In the genomic region with DNA sequence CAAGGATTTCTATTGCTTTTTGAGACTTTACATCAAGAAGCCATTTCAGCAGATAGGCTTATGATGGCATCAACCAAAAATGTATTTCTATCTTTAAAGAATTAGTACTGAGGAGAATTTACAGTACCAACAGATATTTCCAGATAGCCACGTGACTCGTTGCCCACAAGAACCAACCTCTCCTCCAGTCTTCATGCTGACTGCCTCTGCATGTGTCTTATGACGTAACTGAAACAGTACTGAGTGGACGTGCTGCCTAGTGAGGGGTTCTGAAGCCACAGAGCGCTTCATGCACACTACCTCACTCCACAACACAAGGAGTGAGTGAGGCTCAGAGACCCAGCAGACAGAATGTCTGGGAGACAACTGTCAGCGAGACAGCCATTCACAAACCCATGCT, we compare ENCODE assay signal across 14 mouse cellular contexts. TPM values are rescaled to one million over a fixed set of nuclear protein-coding genes. Genes with fewer than 3 reads are reported as not detected.
A peak's percentile ranks its signal among the peaks of the same experiment; 100 is the strongest.
DNase-seq lines count a peak whose midpoint lies in the region; ATAC-seq and TF ChIP-seq lines count a peak whose summit lies in the region.
"Had no signal": no experiment of that assay in that cellular context is flagged by ENCODE, and none has a peak within 500 bp of the region (broad histone marks: within the 10 kb centered on the region; RNA-seq: fewer than 3 reads in every experiment).

No protein-coding gene starts in this region.

- peaks cover 19 to 95% of the 10 kb centered on the region in 2 experiments for H3K4me1 ChIP-seq in CH12.LX (ENCODE audit: control insufficient read depth in 1 of 2, insufficient read depth in 2 of 2)

- TF ChIP-seq CTCF in CH12.LX (conservative IDR thresholded peaks at IDR 0.05 in 1 of 2, IDR thresholded peaks at IDR 0.05 in 1 of 2; ENCODE audit: low read depth in 2 of 2, low read length in 2 of 2) = no peak
- TF ChIP-seq CTCF in layer of hippocampus, adult 2 months (conservative IDR thresholded peaks at IDR 0.05) = no peak

- dilution Hi-C loops in CH12.LX (cut with MboI; ENCODE audit: extremely low pct_ligation_motif_present, extremely low pct_unique_long_range_greater_than_20kb, low sequenced_read_pairs) = no loop called here

- peak overlapping the region; percentile 57 for H3K4me2 ChIP-seq in CH12.LX (ENCODE audit: insufficient read depth, low read depth, poor library complexity, severe bottlenecking)
- H3K4me2 ChIP-seq: hindbrain, embryonic 13.5 days had no signal

- in situ Hi-C loops in CH12.LX (cut with MboI; ENCODE audit: low pct_ligation_motif_present, low pct_unique_long_range_greater_than_20kb, low sequenced_read_pairs) = no loop called here

- no peaks in the 10 kb centered on the region for H3K79me2 ChIP-seq in CH12.LX (replicated peaks; ENCODE audit: control insufficient read depth, extremely low read depth, insufficient read depth, poor library complexity, severe bottlenecking)

- H3K9me3 ChIP-seq in CH12.LX (replicated peaks; ENCODE audit: low read length) = no peaks in the 10 kb centered on the region
- H3K9me3 ChIP-seq: hindbrain, embryonic 13.5 days; limb, embryonic 10.5 days had no signal

- no peak overlapping the region; the same call in 1 of the 2 replicates for H3K27ac ChIP-seq in CH12.LX (ENCODE audit: insufficient read depth, low read depth)
- H3K27ac ChIP-seq in layer of hippocampus, adult 2 months = no peak overlapping the region
- H3K27ac ChIP-seq: hindbrain, embryonic 13.5 days; limb, embryonic 10.5 days had no signal

- TF ChIP-seq POLR2A in CH12.LX (IDR thresholded peaks at IDR 0.05; ENCODE audit: low read depth, low read length) = no peak

- DNase-seq in 416B (ENCODE audit: low read depth) = peak; percentile 79
- DNase-seq in CH12.LX (ENCODE audit: extremely low read depth) = peak; percentile 74
- peak; percentile 84 for DNase-seq in induced T-regulatory cell, adult 2 months (ENCODE audit: low read depth)
- no peak for DNase-seq in layer of hippocampus, adult 2 months (ENCODE audit: low spot score in 2 of 2)
- DNase-seq in left cerebral cortex, postnatal 36 days (ENCODE audit: low spot score in 2 of 2) = no peak
- DNase-seq in adrenal gland, adult 2 months = no peak
- DNase-seq: cerebellum, adult 18-20 months; gastrocnemius, postnatal 36 days; kidney, adult 11 months; kidney, postnatal 36 days; lung, adult 18-20 months had no signal

- TF ChIP-seq EP300 in CH12.LX (IDR thresholded peaks at IDR 0.05; ENCODE audit: low read length) = no peak; the same call in 1 of the 2 replicates

- TF ChIP-seq RAD21 in CH12.LX (IDR thresholded peaks at IDR 0.05; ENCODE audit: low read depth, low read length) = no peak

- H3K27me3 ChIP-seq in CH12.LX (replicated peaks) = no peaks in the 10 kb centered on the region
- H3K27me3 ChIP-seq: hindbrain, embryonic 13.5 days had no signal

- intact Hi-C loops in left cerebral cortex, postnatal 36 days (cut with DNase I) = no loop called here

- H3K9ac ChIP-seq in CH12.LX (ENCODE audit: insufficient read depth, low read depth) = no peak overlapping the region
- H3K9ac ChIP-seq: hindbrain, embryonic 13.5 days had no signal

- no peak overlapping the region for H3K4me3 ChIP-seq in CH12.LX (replicated peaks in 1 of 3; ENCODE audit: low read depth in 2 of 3, low read length in 2 of 3, poor library complexity in 1 of 3)
- no peak overlapping the region for H3K4me3 ChIP-seq in layer of hippocampus, adult 2 months
- H3K4me3 ChIP-seq: hindbrain, embryonic 13.5 days; limb, embryonic 10.5 days had no signal

- peaks cover 0 to 16% of the 10 kb centered on the region in 2 experiments for H3K36me3 ChIP-seq in CH12.LX (replicated peaks in 1 of 2; ENCODE audit: control insufficient read depth in 1 of 2, insufficient read depth in 1 of 2, low read length in 1 of 2)
- H3K36me3 ChIP-seq: hindbrain, embryonic 13.5 days; limb, embryonic 10.5 days had no signal

- peak; percentile 65 for ATAC-seq in monocyte, adult 5-6 weeks (replicated peaks; ENCODE audit: insufficient number of reproducible peaks, low FRiP score, low TSS enrichment, poor library complexity, severe bottlenecking)

TF ChIP-seq in CH12.LX, 34 proteins besides CTCF, POLR2A, EP300 and RAD21:
- TF ChIP-seq JUN (IDR thresholded peaks at IDR 0.05; ENCODE audit: insufficient read depth, low read depth, low read length) = no peak
- TF ChIP-seq BHLHE40 (IDR thresholded peaks at IDR 0.05; ENCODE audit: low read depth, low read length) = peak; percentile 93
- TF ChIP-seq MYC (IDR thresholded peaks at IDR 0.05; ENCODE audit: low read depth, low read length) = peak; percentile 16; the same call in 1 of the 2 replicates
- TF ChIP-seq CHD2 (IDR thresholded peaks at IDR 0.05; ENCODE audit: low read length) = no peak
- peak; percentile 74 for TF ChIP-seq USF1 (IDR thresholded peaks at IDR 0.05; ENCODE audit: low read depth, low read length)
- no peak for TF ChIP-seq KAT2A (IDR thresholded peaks at IDR 0.05; ENCODE audit: insufficient replicate concordance, low read length)
- peak; percentile 64; the same call in 1 of the 2 replicates for TF ChIP-seq ETS1 (conservative IDR thresholded peaks at IDR 0.05; ENCODE audit: low read depth, low read length)
- no peak for TF ChIP-seq PAX5 (IDR thresholded peaks at IDR 0.05; ENCODE audit: low read length)
- no peak for TF ChIP-seq NELFE (IDR thresholded peaks at IDR 0.05; ENCODE audit: low read depth, low read length)
- peak; percentile 74 for TF ChIP-seq USF2 (conservative IDR thresholded peaks at IDR 0.05; ENCODE audit: low read depth, low read length)
TF ChIP-seq in CH12.LX: peak in this region for 5.

RNA-seq across cellular contexts. Expression of a gene that starts 38.9 kb away (rescaled TPM):
- total RNA-seq in CH12.LX (2012; rRNA removed) = 6.6 and 6.8 TPM in 2 replicates
- total RNA-seq in CH12.LX (2014; rRNA removed) = 17.9 and 20.8 TPM in 2 replicates
- 52.9 and 84.7 TPM in 2 replicates for polyA plus RNA-seq in CH12.LX (2012; ENCODE audit: insufficient read length, low read depth)
- 117 to 157 TPM (median 133 TPM) in 3 replicates for total RNA-seq in monocyte, adult 5-6 weeks (2017)
- 10 to 100 TPM; 51.5 to 56.6 TPM for total RNA-seq in layer of hippocampus, adult 2 months (2021)
- 10 to 100 TPM; 50.8 to 56.2 TPM for total RNA-seq in left cerebral cortex, postnatal 36 days (2021)
- 10 to 100 TPM; 32.3 to 40.3 TPM for total RNA-seq in adrenal gland, adult 2 months (2021)
- polyA plus RNA-seq in adrenal gland, adult 2 months (2012; rRNA removed) = 3.6 and 5.8 TPM in 2 replicates

RNA-seq across cellular contexts. Expression of a gene that starts 39.1 kb away (rescaled TPM):
- total RNA-seq in CH12.LX (2012; rRNA removed) = 0.25 and 0.30 TPM in 2 replicates
- total RNA-seq in CH12.LX (2014; rRNA removed) = 0.22 and 0.26 TPM in 2 replicates
- 0.16 and 0.31 TPM in 2 replicates for polyA plus RNA-seq in CH12.LX (2012; ENCODE audit: insufficient read length, low read depth)
- 1.7 to 2.6 TPM (median 2.0 TPM) in 3 replicates for total RNA-seq in monocyte, adult 5-6 weeks (2017)
- 1 to 10 TPM in 1 of 2 experiments, under 1 TPM in 1; 0.88 to 1.2 TPM for total RNA-seq in layer of hippocampus, adult 2 months (2021)
- total RNA-seq in left cerebral cortex, postnatal 36 days (2021) = 1 to 10 TPM in 1 of 2 experiments, under 1 TPM in 1; 0.72 to 1.0 TPM
- under 1 TPM; 0.78 to 0.90 TPM for total RNA-seq in adrenal gland, adult 2 months (2021)
- polyA plus RNA-seq in adrenal gland, adult 2 months (2012; rRNA removed) = 0.13 and 0.28 TPM in 2 replicates
- total RNA-seq: gastrocnemius, postnatal 36 days had no signal

Comparison
In these comparisons a context has a peak if more than half of its experiments do, and no peak if none do; other contexts are left out.
1. DNase-seq: peak in 416B (single experiment), CH12.LX (single experiment) and induced T-regulatory cell, adult 2 months (single experiment); none in layer of hippocampus, adult 2 months (0 of 2), left cerebral cortex, postnatal 36 days (0 of 2) and adrenal gland, adult 2 months (single experiment).